Mouse (Mus musculus): ENCODE measurements around the gene Mrm1.

DNA sequence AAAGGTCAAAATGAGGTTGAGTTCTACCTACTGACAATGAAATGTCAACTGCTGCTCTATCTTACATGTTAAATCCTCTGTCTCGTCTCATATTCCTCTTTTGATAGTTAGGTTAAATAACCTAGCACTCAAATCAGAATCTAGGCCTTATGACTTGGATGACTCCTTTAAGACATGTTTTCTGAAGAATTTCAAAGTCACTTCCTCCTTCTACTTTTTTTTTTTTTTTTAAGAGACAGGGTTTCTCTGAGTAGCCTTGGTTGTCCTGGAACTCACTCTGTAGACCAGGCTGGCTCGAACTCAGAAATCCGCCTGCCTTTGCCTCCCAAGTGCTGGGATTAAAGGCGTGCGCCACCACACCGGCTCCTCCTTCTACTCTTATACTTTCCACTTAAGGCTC is 36.0 kb upstream of the Mrm1 start:
- TF ChIP-seq POLR2A (IDR thresholded peaks at IDR 0.05; ENCODE audit: low read depth, low read length) (no peak), CTCF (IDR thresholded peaks at IDR 0.05; ENCODE audit: extremely low read depth, insufficient read depth, insufficient read length, insufficient replicate concordance) (no peak)
